Mouse (Mus musculus) ES-Bruce4 (cell line): ENCODE measurements around the gene Celsr1. TPM values are rescaled to one million over a fixed set of nuclear protein-coding genes. Genes with fewer than 3 reads are reported as not detected.

Source experiments
- H3K27ac ChIP-seq: 2 replicates; pipeline ENCODE4 v1.5.1; 2012; ENCODE audit warnings: low read length, inconsistent platforms; ENCODE audit not compliant: insufficient read depth
- H3K27me3 ChIP-seq: 2 replicates; pipeline ENCODE4 v1.6.1; 2012; ENCODE audit warnings: mild to moderate bottlenecking, low read length, inconsistent platforms; ENCODE audit not compliant: control insufficient read depth, poor library complexity, insufficient read depth, severe bottlenecking
- H3K36me3 ChIP-seq: 2 replicates; pipeline ENCODE4 v1.6.1; 2012; ENCODE audit warnings: inconsistent platforms, mild to moderate bottlenecking, low read length, moderate library complexity; ENCODE audit not compliant: control insufficient read depth, poor library complexity, insufficient read depth, severe bottlenecking
- H3K4me1 ChIP-seq: one replicate; pipeline ENCODE4 v1.8.1; 2011; ENCODE audit warnings: low read length; ENCODE audit not compliant: control insufficient read depth, insufficient read depth
- H3K4me3 ChIP-seq: 2 replicates; pipeline ENCODE4 v1.5.1; 2011; ENCODE audit warnings: low read depth, mild to moderate bottlenecking, low read length
- H3K9ac ChIP-seq: 2 replicates; pipeline ENCODE4 v1.6.1; 2012; ENCODE audit warnings: low read depth, mild to moderate bottlenecking, inconsistent platforms; ENCODE audit not compliant: poor library complexity, severe bottlenecking
- H3K9me3 ChIP-seq: replicated peaks from 2 replicates; pipeline ENCODE4 v1.6.1; 2012; ENCODE audit warnings: mild to moderate bottlenecking, low read length, inconsistent platforms; ENCODE audit not compliant: control insufficient read depth, poor library complexity, insufficient read depth, severe bottlenecking
- CTCF ChIP-seq: IDR thresholded peaks from one replicate; pipeline ENCODE4 v1.8.1; 2011; ENCODE audit warnings: low read depth, low read length
- EP300 ChIP-seq: IDR thresholded peaks from 2 replicates; pipeline ENCODE4 v1.6.1; 2011; ENCODE audit warnings: low read depth, low read length; ENCODE audit not compliant: insufficient read depth
- POLR2A ChIP-seq: IDR thresholded peaks from one replicate; pipeline ENCODE4 v1.8.1; 2011; ENCODE audit warnings: low read length; ENCODE audit not compliant: insufficient read depth
- polyA plus RNA-seq: library from polyadenylated mRNA; stranded (reverse); fragments of >200 nt; gene quantifications from 2 replicates; pipeline ENCODE4 v1.2.4, GENCODE M21; 2011; ENCODE audit warnings: low read depth; ENCODE audit not compliant: missing spikeins, insufficient read depth, insufficient read length

Celsr1 gene
- polyA plus RNA-seq, 1 experiment, result 10.2 TPM

DNA sequence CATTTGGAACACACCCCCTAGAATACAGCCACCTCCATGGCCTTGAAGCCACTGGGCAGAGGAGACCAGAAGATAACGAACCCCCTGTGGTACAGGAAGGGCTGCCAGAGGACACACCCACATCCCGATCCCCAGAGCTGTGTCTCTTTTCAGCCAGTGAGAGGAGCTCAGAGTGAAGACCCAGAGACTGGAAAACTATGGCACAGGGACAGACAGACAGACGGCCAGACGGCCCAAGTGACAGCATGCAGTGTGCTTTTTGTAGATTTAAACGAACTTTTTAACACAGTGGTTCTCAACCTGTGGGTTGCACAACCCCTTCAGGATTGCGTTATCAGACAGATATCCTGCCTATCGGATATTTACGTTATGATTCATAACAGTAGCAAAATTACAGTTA lies 63.1 kb downstream of the Celsr1 start:
- TF ChIP-seq POLR2A, result no peak
- TF ChIP-seq CTCF, result no peak
- TF ChIP-seq EP300, result no peak
- Histone ChIP-seq H3K36me3 (no peaks in the 10 kb centered on the region), H3K9me3 (no peaks in the 10 kb centered on the region), H3K9ac (no peak overlapping the region), H3K27me3 (no peaks in the 10 kb centered on the region), H3K4me3 (no peak overlapping the region), H3K4me1 (no peaks in the 10 kb centered on the region), H3K27ac (no peak overlapping the region)

DNA sequence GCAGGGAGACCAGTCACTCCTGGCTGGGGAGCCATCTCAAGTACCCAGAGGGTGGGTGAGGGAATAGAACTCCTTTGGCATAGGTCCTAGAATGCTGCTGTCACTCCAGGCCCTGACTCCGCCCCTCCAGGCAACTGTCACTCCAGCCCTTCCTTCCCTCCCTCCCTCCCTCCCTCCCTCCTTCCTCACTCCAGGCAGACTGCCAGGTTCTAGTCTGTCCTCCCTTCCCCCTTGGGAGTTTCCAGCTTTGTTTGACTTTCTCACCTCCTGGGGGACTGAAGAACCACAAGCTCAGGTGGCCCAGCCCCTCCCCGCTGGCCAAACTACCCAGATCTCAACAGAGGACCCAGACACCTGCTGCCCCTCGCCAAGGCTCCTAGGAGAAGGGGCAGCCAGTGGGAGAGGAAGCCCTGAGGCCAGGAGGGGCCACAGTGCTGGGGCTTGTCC lies 63.8 kb downstream of the Celsr1 start:
- Histone ChIP-seq H3K4me3 (no peak overlapping the region), H3K27ac (no peak overlapping the region), H3K27me3 (no peaks in the 10 kb centered on the region), H3K4me1 (no peaks in the 10 kb centered on the region), H3K9me3 (no peaks in the 10 kb centered on the region), H3K36me3 (no peaks in the 10 kb centered on the region), H3K9ac (no peak overlapping the region)
- TF ChIP-seq POLR2A (no peak), CTCF (no peak), EP300 (no peak)

GRCm38 (mm10) chr15:85969291-85969690 lies 64.3 kb downstream of the Celsr1 start:
- Histone ChIP-seq H3K4me1 (no peaks in the 10 kb centered on the region), H3K4me3 (no peak overlapping the region), H3K36me3 (no peaks in the 10 kb centered on the region), H3K27me3 (no peaks in the 10 kb centered on the region), H3K9ac (no peak overlapping the region), H3K9me3 (no peaks in the 10 kb centered on the region), H3K27ac (no peak overlapping the region)
- TF ChIP-seq EP300 (no peak), CTCF (no peak), POLR2A (no peak)

GRCm38 (mm10) chr15:85966032-85966431 lies 67.5 kb downstream of the Celsr1 start:
- H3K4me1 ChIP-seq, result no peaks in the 10 kb centered on the region
- no peak overlapping the region for H3K9ac ChIP-seq
- H3K27ac ChIP-seq, result no peak overlapping the region
- H3K4me3 ChIP-seq, result no peak overlapping the region
- no peaks in the 10 kb centered on the region for H3K27me3 ChIP-seq
- H3K9me3 ChIP-seq, result no peaks in the 10 kb centered on the region
- H3K36me3 ChIP-seq, result no peaks in the 10 kb centered on the region
- TF ChIP-seq CTCF, result no peak
- no peak for TF ChIP-seq EP300
- no peak for TF ChIP-seq POLR2A

GRCm38 (mm10) chr15:85963279-85963840 lies 70.2 kb downstream of the Celsr1 start:
- H3K4me3 ChIP-seq, result no peak overlapping the region
- no peak overlapping the region for H3K27ac ChIP-seq
- no peak overlapping the region for H3K9ac ChIP-seq
- no peaks in the 10 kb centered on the region for H3K36me3 ChIP-seq
- H3K27me3 ChIP-seq, result no peaks in the 10 kb centered on the region
- H3K4me1 ChIP-seq, result no peaks in the 10 kb centered on the region
- TF ChIP-seq EP300 (no peak), CTCF (no peak), POLR2A (no peak)
- no peaks in the 10 kb centered on the region for H3K9me3 ChIP-seq

- Histone ChIP-seq H3K27me3 (no peaks in the 10 kb centered on the region), H3K36me3 (no peaks in the 10 kb centered on the region), H3K9me3 (no peaks in the 10 kb centered on the region), H3K4me3 (no peak overlapping the region), H3K27ac (no peak overlapping the region), H3K4me1 (no peaks in the 10 kb centered on the region), H3K9ac (no peak overlapping the region)
- TF ChIP-seq EP300, result no peak
- no peak for TF ChIP-seq CTCF
- TF ChIP-seq POLR2A, result no peak
These were observed 70.9 kb downstream of the Celsr1 start for GRCm38 (mm10) chr15:85962691-85963090.
